Mouse (Mus musculus): ENCODE data around the gene Dnajc5. TPM values are rescaled to one million over a fixed set of nuclear protein-coding genes. Genes with fewer than 3 reads are reported as not detected.

The Dnajc5 gene
- polyA plus RNA-seq (2015; fragmentation: Nextera tagmentation; extraction: Ambion mirVana), result 242 and 263 TPM in 2 replicates

DNA sequence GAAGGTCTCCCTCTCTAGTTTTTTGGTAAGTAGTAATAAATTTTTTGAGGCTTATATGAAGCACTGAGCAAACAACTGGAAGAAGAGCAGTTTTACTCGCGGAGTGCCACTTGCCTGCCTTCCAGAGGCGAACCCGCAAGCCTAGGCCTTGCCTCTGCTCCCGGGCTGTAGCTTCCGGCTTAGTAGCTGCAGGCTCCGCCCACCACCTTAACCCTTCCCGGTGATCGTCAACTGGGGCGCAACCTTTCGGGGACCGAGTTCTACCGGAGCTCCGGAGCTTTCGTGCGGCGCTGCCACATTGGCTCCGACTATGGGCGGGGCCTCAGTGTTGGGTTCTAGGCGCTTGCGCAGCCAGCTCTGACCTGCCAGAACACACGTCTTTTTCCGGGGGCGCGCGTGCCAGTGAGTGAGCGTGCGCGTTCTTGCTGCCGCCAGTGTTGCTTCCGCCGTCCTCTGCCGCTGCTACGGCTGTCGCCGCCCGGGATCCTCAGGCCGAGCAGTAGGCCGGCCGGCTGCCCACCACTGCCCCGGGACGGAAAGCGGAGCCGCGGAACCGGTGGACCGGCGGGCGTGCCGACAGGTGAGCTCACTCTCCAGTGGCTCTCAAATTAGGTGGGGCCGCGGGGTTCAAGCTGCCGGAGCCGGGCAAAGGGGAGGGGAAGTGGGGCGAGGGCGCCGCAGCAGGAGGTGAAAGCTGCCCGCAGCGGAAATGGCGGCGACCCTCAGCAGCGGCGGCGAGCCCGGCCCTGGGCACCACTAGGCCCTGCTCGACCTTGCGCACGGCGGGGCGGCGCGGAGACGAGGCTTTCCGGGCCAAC, at the start of gene Dnajc5:
Gene Dnajc5, plus strand, starts transcription at position 368 of the 818 bp plus-strand sequence.
- under 1% methylated on average over 72 of the region's 74 CpGs for WGBS
- H3K36me3 ChIP-seq, result peaks cover 22% of the 10 kb centered on the region

DNA sequence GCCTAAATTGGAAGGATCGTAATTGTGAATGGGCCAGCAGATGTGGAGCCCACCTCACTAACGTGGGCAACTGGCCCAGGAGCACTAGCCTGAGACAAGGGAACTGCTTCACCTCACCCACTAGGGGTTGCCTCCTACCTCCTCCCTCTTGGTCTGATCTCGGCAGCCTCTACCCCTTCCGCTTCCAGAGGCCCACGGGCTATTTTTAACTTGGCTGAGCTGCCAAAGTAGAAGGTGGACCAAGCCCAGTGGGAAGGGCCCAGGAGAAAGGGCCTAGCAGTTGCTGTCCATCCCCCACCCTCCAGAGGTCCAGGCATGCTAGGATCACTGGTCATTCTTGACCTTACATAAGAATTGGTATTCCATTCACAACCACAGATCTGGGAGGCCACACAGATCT, 49.0 kb upstream of the Dnajc5 start:
- Histone ChIP-seq H3K27me3 (replicated peaks) (no peaks in the 10 kb centered on the region), H3K36me3 (no peaks in the 10 kb centered on the region), H3K4me1 (no peaks in the 10 kb centered on the region), H3K9me3 (replicated peaks) (no peaks in the 10 kb centered on the region), H3K27ac (replicated peaks) (no peak overlapping the region), H3K4me3 (replicated peaks) (no peak overlapping the region), H3K9ac (replicated peaks) (no peak overlapping the region), H3K4me2 (no peak overlapping the region)
- 47% methylated on average over 5 of the region's 5 CpGs for WGBS
- ATAC-seq (ENCODE audit: low FRiP score), result no peak

More for the DNA sequence above, at the start of gene Dnajc5:
- Histone ChIP-seq H3K9ac (replicated peaks) (peak within 1 kb of the TSS; percentile 88), H3K27ac (replicated peaks) (peak within 1 kb of the TSS; percentile 97), H3K4me1 (peaks cover 40% of the 10 kb centered on the region), H3K4me2 (peak within 1 kb of the TSS; percentile 68), H3K27me3 (replicated peaks) (no peaks in the 10 kb centered on the region), H3K4me3 (replicated peaks) (peak within 1 kb of the TSS; percentile 96), H3K9me3 (replicated peaks) (no peaks in the 10 kb centered on the region)
- ATAC-seq (ENCODE audit: low FRiP score), result peak; percentile 96

- 94% methylated on average over 1 of the region's 1 CpGs for WGBS
- H3K9me3 ChIP-seq (replicated peaks), result no peaks in the 10 kb centered on the region
- H3K27me3 ChIP-seq (replicated peaks), result no peaks in the 10 kb centered on the region
- no peak overlapping the region for H3K9ac ChIP-seq (replicated peaks)
- no peak overlapping the region for H3K27ac ChIP-seq (replicated peaks)
- no peak for ATAC-seq (ENCODE audit: low FRiP score)
- H3K4me2 ChIP-seq, result no peak overlapping the region
- H3K36me3 ChIP-seq, result no peaks in the 10 kb centered on the region
- no peaks in the 10 kb centered on the region for H3K4me1 ChIP-seq
- no peak overlapping the region for H3K4me3 ChIP-seq (replicated peaks)
Observed at GRCm38 (mm10) chr2:181472256-181472827, 47.9 kb upstream of the Dnajc5 start.

- 69% methylated on average over 2 of the region's 2 CpGs for WGBS
- ATAC-seq (ENCODE audit: low FRiP score), result no peak
- H3K4me3 ChIP-seq (replicated peaks), result no peak overlapping the region
Observed at GRCm38 (mm10) chr2:181483120-181483519, 37.2 kb upstream of the Dnajc5 start.

DNA sequence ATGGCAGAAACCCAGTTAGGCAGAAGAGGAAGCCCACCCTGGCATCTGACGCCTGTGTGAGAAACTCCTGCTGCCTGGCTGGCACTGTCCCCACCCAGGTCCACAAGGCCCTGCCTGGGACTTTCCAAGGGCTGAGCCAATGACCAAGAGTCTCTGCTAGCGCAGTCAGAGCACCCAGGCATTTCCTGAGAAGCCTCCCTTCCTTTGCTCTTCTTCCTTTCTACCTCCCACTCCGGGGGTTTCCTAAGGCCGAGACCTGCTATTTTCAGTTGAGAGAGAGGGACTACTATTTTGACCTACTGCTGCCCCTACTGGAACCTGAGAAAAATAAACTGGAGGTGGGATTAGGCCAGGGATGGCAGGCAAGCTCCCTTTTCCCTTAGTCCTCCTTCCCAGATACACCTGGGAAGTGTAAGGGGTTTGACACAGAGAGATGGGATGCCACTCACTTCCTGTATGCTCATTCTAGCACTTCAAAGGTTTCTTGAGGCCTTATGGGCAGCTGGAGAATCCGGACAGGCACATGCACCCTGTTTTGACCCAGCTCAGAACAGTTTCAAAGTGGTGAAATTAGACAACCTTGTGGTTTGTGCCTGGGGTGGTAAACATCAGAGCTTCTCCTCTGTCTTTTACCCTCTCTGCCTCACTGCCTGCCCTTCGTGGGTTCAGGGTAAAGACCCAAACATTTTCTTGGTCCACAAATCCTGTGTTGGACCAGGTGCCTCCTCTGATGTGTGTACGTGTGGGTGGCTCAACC, 36.5 kb upstream of the Dnajc5 start:
- 37% methylated on average over 7 of the region's 7 CpGs for WGBS
- H3K9ac ChIP-seq (replicated peaks), result no peak overlapping the region

More at GRCm38 (mm10) chr2:181483120-181483519, 37.2 kb upstream of the Dnajc5 start:
- Histone ChIP-seq H3K27ac (replicated peaks) (no peak overlapping the region), H3K36me3 (no peaks in the 10 kb centered on the region), H3K27me3 (replicated peaks) (0 out of 2 replicates have a peak, but pooled peaks cover 3% of the 10 kb centered on the region), H3K4me2 (no peak overlapping the region), H3K9ac (replicated peaks) (no peak overlapping the region), H3K9me3 (replicated peaks) (no peaks in the 10 kb centered on the region), H3K4me1 (peaks cover 15% of the 10 kb centered on the region)

GRCm38 (mm10) chr2:181484456-181485233, 35.6 kb upstream of the Dnajc5 start:
- Histone ChIP-seq H3K4me3 (replicated peaks) (no peak overlapping the region), H3K36me3 (no peaks in the 10 kb centered on the region), H3K4me2 (no peak overlapping the region), H3K27me3 (replicated peaks) (0 out of 2 replicates have a peak, but pooled peaks cover 2% of the 10 kb centered on the region), H3K4me1 (peaks cover 15% of the 10 kb centered on the region), H3K9me3 (replicated peaks) (no peaks in the 10 kb centered on the region), H3K9ac (replicated peaks) (no peak overlapping the region), H3K27ac (replicated peaks) (no peak overlapping the region)
- ATAC-seq (ENCODE audit: low FRiP score), result no peak
- 71% methylated on average over 6 of the region's 6 CpGs for WGBS

More for the DNA sequence above, 36.5 kb upstream of the Dnajc5 start:
- Histone ChIP-seq H3K27ac (replicated peaks) (no peak overlapping the region), H3K4me2 (no peak overlapping the region), H3K9me3 (replicated peaks) (no peaks in the 10 kb centered on the region), H3K27me3 (replicated peaks) (0 out of 2 replicates have a peak, but pooled peaks cover 3% of the 10 kb centered on the region), H3K36me3 (no peaks in the 10 kb centered on the region), H3K4me3 (replicated peaks) (no peak overlapping the region), H3K4me1 (peaks cover 15% of the 10 kb centered on the region)
- ATAC-seq (ENCODE audit: low FRiP score), result no peak

GRCm38 (mm10) chr2:181485741-181486140, 34.5 kb upstream of the Dnajc5 start:
- peaks cover 15% of the 10 kb centered on the region for H3K4me1 ChIP-seq
- H3K4me2 ChIP-seq, result no peak overlapping the region
- no peak overlapping the region for H3K27ac ChIP-seq (replicated peaks)
- H3K4me3 ChIP-seq (replicated peaks), result no peak overlapping the region
- no peak overlapping the region for H3K9ac ChIP-seq (replicated peaks)
- 11% methylated on average over 1 of the region's 1 CpGs for WGBS
- no peaks in the 10 kb centered on the region for H3K36me3 ChIP-seq
- ATAC-seq (ENCODE audit: low FRiP score), result no peak
- no peaks in the 10 kb centered on the region for H3K27me3 ChIP-seq (replicated peaks)
- no peaks in the 10 kb centered on the region for H3K9me3 ChIP-seq (replicated peaks)

DNA sequence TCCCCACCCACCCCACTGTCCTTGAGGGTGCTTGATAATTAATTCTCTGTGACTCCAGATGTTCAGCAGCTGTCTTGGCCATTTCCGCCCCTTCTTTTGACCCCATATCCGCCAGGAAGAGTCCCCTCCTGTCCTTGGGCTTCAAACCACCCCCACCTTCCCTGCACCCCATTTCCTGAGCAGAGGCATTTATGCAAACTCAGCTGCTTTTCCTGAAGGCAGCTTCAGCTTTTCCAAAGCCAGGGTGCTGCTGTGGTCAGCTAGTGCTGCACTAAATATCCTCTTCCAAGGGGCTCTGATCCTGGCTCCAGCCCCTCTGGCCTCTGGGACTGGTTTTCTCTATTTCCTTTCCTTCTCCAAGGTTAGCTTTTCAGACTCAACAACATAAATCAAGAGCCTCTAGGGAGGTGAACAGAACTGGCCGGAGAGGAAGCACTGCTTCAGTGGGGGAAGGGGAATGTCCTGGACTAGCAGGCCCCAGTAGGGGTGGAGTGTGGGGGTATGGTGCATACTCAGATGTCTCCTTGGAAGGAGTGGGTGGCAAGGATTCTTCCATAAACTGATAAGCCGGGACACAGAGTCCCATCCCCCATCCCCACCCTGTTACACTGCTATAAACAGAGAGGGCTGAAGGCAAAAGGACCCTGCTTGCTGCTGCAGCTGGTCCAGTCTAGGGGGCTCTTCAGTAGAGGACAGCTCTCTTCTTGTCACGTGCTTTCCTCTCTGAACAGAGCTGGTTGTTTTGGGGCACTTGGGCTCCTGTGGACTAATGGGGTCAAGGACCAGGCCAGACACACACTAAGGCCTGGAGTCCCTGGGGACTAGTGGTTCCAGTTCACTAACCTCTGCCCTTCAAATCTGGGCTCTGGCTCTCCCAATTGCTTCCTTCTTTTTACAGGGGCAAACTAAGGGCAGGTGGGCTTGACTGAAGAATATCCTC, 32.7 kb upstream of the Dnajc5 start:
- Histone ChIP-seq H3K9me3 (replicated peaks) (no peaks in the 10 kb centered on the region), H3K4me2 (no peak overlapping the region), H3K27ac (replicated peaks) (peak overlapping the region; percentile 42), H3K4me1 (peaks cover 15% of the 10 kb centered on the region), H3K36me3 (no peaks in the 10 kb centered on the region), H3K4me3 (replicated peaks) (no peak overlapping the region), H3K27me3 (replicated peaks) (no peaks in the 10 kb centered on the region), H3K9ac (replicated peaks) (no peak overlapping the region)
- ATAC-seq (ENCODE audit: low FRiP score), result no peak; the same call in 1 of the 2 replicates
- WGBS, result 28% methylated on average over 5 of the region's 5 CpGs

DNA sequence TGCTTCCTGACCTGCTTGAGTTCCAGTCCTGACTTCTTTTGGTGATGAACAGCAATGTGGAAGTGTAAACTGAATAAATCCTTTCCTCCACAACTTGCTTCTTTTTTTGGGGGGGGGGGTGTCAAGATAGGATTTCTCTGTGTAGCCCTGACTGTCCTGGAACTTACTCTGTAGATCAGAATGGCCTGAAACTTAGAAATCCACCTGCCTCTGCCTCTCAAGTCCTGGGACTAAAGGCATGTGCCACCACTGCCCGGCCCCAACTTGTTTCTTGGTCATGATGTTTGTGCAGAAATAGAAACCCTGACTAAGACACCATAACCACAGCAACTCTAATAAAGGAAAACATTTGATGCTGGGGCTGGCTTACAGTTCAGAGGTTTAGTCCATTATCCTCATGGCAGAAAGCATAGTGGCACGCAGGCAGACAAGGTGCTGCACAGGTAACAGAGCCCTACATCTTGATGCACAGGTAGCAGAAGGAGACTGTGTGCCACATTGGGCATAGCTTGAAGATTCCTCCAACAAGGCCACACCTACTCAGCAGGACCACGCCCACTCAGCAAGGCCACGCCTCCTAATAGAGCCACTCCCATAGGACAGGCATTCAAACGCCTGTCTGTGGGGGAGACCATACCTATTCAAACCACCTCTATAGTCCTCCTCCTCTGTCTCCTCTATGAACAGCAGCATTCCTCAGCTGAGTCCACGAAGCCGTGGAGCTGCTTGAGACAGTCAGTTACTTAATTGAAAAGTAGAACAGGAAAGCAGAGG, 28.7 kb upstream of the Dnajc5 start:
- Histone ChIP-seq H3K27ac (replicated peaks) (no peak overlapping the region), H3K27me3 (replicated peaks) (no peaks in the 10 kb centered on the region), H3K4me3 (replicated peaks) (no peak overlapping the region), H3K36me3 (no peaks in the 10 kb centered on the region), H3K9me3 (replicated peaks) (no peaks in the 10 kb centered on the region), H3K4me2 (no peak overlapping the region), H3K4me1 (peaks cover 16% of the 10 kb centered on the region), H3K9ac (replicated peaks) (no peak overlapping the region)
- WGBS, result 26% methylated on average over 7 of the region's 7 CpGs
- ATAC-seq (ENCODE audit: low FRiP score), result no peak

DNA sequence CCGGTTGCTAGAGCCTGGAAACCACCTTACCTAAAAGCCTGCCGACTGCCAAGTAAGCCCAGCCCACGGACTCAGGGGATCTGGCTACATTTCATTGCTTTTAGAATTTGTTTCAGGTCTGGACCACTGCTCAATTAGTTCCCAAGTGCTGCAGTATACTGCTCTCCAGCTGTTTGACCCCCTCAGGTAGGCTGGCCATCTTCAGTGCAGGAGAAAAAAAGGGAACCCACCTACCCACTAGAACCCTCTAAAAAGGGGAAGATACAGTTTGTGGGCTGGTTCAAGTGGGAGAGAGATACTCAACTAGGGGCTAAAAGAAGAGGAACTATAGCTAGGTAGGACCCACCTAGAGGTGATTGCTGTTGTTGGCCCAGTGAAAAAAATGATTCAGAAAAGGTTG, 28.1 kb upstream of the Dnajc5 start:
- no peak overlapping the region for H3K9ac ChIP-seq (replicated peaks)
- H3K27ac ChIP-seq (replicated peaks), result no peak overlapping the region
- WGBS, result 47% methylated on average over 3 of the region's 3 CpGs
- H3K9me3 ChIP-seq (replicated peaks), result no peaks in the 10 kb centered on the region
- no peak for ATAC-seq (ENCODE audit: low FRiP score)
- peaks cover 12% of the 10 kb centered on the region for H3K4me1 ChIP-seq
- H3K36me3 ChIP-seq, result no peaks in the 10 kb centered on the region
- H3K4me3 ChIP-seq (replicated peaks), result no peak overlapping the region
- no peak overlapping the region for H3K4me2 ChIP-seq
- no peaks in the 10 kb centered on the region for H3K27me3 ChIP-seq (replicated peaks)

All from neural tube, embryonic 15.5 days (tissue).